Mouse (Mus musculus): ENCODE measurements at regions not wholly inside any gene's neighbourhood (a gene's known extent, or its start where the extent isn't known, plus 50 kb on each side); places are given as distances from the start of the nearest gene placed in this dataset.
A peak's percentile ranks its signal among the peaks of the same experiment; 100 is the strongest.
"Not testable (repeated sequence)": the region's sequence is repeated elsewhere in the genome, so short reads cannot be mapped to it uniquely, and the experiment has no call there.

DNA sequence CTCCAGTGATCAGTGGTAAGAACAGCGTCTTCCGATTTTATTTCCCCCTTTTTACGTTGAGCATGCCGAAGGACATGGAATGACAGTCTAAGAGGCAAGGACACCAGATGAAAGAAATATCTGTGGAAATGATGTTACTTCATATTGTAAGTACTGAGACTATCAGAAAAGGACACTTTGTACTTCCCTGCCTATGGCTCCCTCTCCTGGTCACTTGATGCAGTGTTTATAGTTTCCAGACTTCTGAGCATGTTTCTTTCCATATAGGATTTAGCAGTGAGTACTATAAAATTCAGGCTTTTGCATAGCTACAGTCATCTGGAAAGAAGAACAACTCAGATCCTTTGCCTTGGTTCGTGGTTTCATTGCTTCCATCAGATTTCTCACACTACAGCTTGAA, 1011.7 kb downstream of the Rpia start:
- not testable (repeated sequence) for H3K27ac ChIP-seq (ENCODE audit: low read depth); H3K36me3 ChIP-seq (replicated peaks; ENCODE audit: insufficient read depth, low read length); H3K27me3 ChIP-seq (ENCODE audit: insufficient read depth, low read length); H3K4me3 ChIP-seq (ENCODE audit: low read depth, low read length); H3K9me3 ChIP-seq (ENCODE audit: low read length); DNase-seq; H3K9ac ChIP-seq (replicated peaks); ATAC-seq; H3K4me2 ChIP-seq (ENCODE audit: low read depth, low read length); H3K4me1 ChIP-seq (ENCODE audit: insufficient read depth)
- 64% methylated on average over 5 of the region's 5 CpGs for WGBS (ENCODE audit: insufficient replicate concordance)
- peak; percentile 37 for TF ChIP-seq CTCF (IDR thresholded peaks at IDR 0.05; ENCODE audit: low read depth)

DNA sequence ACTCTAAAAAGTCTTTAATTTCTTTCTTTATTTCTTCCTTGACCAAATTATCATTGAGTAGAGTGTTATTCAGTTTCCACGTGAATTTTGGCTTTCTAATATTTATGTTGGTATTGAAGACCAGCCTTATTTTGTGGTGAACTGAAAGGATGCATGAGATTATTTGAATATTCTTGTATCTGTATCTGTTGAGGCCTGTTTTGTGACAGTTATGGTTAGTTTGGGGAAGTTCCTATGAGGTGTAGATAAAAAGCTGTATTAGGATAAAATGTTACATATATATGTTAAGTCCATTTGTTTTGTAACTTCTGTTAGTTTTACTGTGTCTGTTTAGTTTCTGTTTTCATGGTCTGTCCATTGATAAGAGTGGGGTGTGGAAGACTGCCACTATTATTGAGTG, 1014.7 kb downstream of the Rpia start:
- not testable (repeated sequence) for H3K36me3 ChIP-seq (replicated peaks; ENCODE audit: insufficient read depth, low read length); H3K9ac ChIP-seq (replicated peaks); H3K27me3 ChIP-seq (ENCODE audit: insufficient read depth, low read length); H3K4me1 ChIP-seq (ENCODE audit: insufficient read depth); DNase-seq; H3K9me3 ChIP-seq (ENCODE audit: low read length); H3K27ac ChIP-seq (ENCODE audit: low read depth); H3K4me3 ChIP-seq (ENCODE audit: low read depth, low read length); H3K4me2 ChIP-seq (ENCODE audit: low read depth, low read length); ATAC-seq
- WGBS (ENCODE audit: insufficient replicate concordance) = 39% methylated on average over 1 of the region's 1 CpGs

DNA sequence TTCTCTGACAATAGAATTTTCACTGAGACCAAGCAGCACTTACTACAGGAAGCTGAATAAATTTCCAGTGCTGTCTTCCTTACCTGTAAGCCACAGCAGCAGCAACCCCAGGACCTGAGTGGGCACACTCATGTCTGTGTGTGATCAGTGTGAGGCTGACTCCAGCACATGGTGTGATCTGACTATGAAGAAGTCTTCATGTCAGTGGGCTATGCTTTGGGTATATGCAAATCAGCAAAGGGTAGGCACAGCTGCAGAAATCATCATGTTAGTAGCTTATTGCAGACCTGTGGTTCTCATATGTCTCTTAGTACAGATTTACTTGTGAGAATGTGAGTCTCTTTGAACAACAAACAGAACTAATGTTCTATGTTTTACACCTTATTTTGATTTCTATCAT, 1027.2 kb downstream of the Rpia start:
- Histone ChIP-seq H3K27me3 (ENCODE audit: insufficient read depth, low read length) (no peaks in the 10 kb centered on the region), H3K4me3 (ENCODE audit: low read depth, low read length) (no peak overlapping the region), H3K4me2 (ENCODE audit: low read depth, low read length) (no peak overlapping the region), H3K27ac (ENCODE audit: low read depth) (no peak overlapping the region), H3K36me3 (replicated peaks; ENCODE audit: insufficient read depth, low read length) (no peaks in the 10 kb centered on the region), H3K9ac (replicated peaks) (no peak overlapping the region), H3K4me1 (ENCODE audit: insufficient read depth) (no peaks in the 10 kb centered on the region), H3K9me3 (ENCODE audit: low read length) (no peaks in the 10 kb centered on the region)
- TF ChIP-seq CTCF (IDR thresholded peaks at IDR 0.05; ENCODE audit: low read depth) (no peak), EP300 (IDR thresholded peaks at IDR 0.05; ENCODE audit: low read depth) (no peak)
- DNase-seq (no peak), ATAC-seq (no peak)

DNA sequence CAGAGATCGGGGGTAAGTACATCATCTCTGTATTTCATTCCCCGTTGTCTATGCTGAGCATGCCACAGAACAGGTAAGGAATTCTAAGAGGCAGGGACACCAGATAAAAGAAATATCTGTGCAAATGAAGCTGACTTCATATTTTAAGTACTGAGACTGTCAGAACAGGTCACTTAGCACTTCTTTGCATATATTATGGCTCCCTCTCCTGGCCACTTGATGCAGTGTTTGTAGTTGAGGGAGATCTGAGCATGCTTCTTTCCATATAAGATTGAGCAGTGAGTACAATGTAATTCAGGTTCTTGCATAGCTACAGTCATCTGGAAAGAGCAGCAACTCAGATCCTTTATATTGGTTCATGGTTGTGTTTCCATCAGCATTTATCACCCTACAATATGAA, 1033.4 kb downstream of the Rpia start:
- WGBS (ENCODE audit: insufficient replicate concordance) = 79% methylated on average over 2 of the region's 2 CpGs
- no peak overlapping the region for H3K27ac ChIP-seq (ENCODE audit: low read depth)
- H3K4me1 ChIP-seq (ENCODE audit: insufficient read depth) = no peaks in the 10 kb centered on the region
- no peaks in the 10 kb centered on the region for H3K27me3 ChIP-seq (ENCODE audit: insufficient read depth, low read length)
- DNase-seq = peak; percentile 13
- no peak overlapping the region for H3K4me2 ChIP-seq (ENCODE audit: low read depth, low read length)
- H3K36me3 ChIP-seq (replicated peaks; ENCODE audit: insufficient read depth, low read length) = no peaks in the 10 kb centered on the region
- TF ChIP-seq CTCF (IDR thresholded peaks at IDR 0.05; ENCODE audit: low read depth) (peak; percentile 48), EP300 (IDR thresholded peaks at IDR 0.05; ENCODE audit: low read depth) (no peak)
- H3K9ac ChIP-seq (replicated peaks) = no peak overlapping the region
- no peak for ATAC-seq
- no peak overlapping the region for H3K4me3 ChIP-seq (ENCODE audit: low read depth, low read length)
- no peaks in the 10 kb centered on the region for H3K9me3 ChIP-seq (ENCODE audit: low read length)

DNA sequence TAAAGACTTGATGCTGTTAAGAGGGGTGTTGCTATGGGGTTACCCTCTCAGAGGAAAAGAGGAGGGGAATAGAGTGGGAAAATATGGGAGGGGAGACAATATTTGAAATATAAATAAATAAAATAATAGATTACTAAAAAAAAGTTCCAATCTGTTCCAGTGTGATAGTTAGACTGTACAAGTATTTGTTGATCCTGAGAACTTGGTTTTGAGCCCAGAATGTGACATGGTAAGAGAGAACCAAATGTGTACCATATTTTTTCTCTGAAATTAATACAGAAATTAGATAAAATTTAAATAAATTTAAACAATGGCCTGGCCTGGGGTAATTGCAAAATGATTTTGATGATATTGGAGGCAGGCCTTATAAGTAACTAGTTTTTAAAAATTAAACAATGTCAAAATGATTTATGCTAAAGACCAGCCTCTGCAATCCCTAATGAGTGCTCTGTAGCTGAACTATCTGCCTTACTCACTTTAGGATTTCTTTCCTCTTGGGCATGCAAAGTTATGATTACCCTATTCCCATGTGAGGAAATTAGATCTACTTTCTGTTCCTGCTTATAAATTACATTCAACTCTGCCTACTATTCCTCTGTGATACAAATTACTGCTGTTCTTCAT, 1052.9 kb downstream of the Rpia start:
- Histone ChIP-seq H3K36me3 (replicated peaks; ENCODE audit: insufficient read depth, low read length) (no peaks in the 10 kb centered on the region), H3K4me1 (ENCODE audit: insufficient read depth) (no peaks in the 10 kb centered on the region), H3K27ac (ENCODE audit: low read depth) (no peak overlapping the region), H3K27me3 (ENCODE audit: insufficient read depth, low read length) (no peaks in the 10 kb centered on the region), H3K4me3 (ENCODE audit: low read depth, low read length) (no peak overlapping the region), H3K9me3 (ENCODE audit: low read length) (no peaks in the 10 kb centered on the region), H3K9ac (replicated peaks) (no peak overlapping the region), H3K4me2 (ENCODE audit: low read depth, low read length) (no peak overlapping the region)
- DNase-seq (no peak), ATAC-seq (no peak)
- TF ChIP-seq EP300 (IDR thresholded peaks at IDR 0.05; ENCODE audit: low read depth) = no peak
- no peak for TF ChIP-seq CTCF (IDR thresholded peaks at IDR 0.05; ENCODE audit: low read depth)

DNA sequence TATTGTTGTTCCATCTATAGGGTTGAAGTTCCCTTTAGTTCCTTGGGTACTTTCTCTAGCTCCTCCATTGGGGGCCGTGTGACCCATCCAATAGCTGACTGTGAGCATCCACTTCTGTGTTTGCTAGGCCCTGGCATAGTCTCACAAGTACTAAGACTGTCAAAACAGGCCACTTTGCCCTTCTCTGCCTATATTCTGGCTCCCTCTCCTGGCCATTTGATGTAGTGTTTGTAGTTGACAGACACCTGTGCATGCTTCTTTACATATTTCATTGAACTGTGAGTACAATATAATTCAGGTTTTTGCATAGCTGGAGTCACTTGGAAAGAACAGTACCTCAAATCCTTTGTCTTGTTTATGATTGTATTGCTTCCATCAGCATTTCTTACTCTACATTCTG, 1059.2 kb downstream of the Rpia start:
- ATAC-seq; H3K27ac ChIP-seq (ENCODE audit: low read depth); H3K4me2 ChIP-seq (ENCODE audit: low read depth, low read length); H3K27me3 ChIP-seq (ENCODE audit: insufficient read depth, low read length); H3K4me3 ChIP-seq (ENCODE audit: low read depth, low read length); H3K4me1 ChIP-seq (ENCODE audit: insufficient read depth); H3K9ac ChIP-seq (replicated peaks); H3K9me3 ChIP-seq (ENCODE audit: low read length); H3K36me3 ChIP-seq (replicated peaks; ENCODE audit: insufficient read depth, low read length): not testable (repeated sequence)
- peak; percentile 59 for TF ChIP-seq CTCF (IDR thresholded peaks at IDR 0.05; ENCODE audit: low read depth)
- WGBS (ENCODE audit: insufficient replicate concordance) = 64% methylated on average over 1 of the region's 1 CpGs
- DNase-seq = peak; percentile 13

DNA sequence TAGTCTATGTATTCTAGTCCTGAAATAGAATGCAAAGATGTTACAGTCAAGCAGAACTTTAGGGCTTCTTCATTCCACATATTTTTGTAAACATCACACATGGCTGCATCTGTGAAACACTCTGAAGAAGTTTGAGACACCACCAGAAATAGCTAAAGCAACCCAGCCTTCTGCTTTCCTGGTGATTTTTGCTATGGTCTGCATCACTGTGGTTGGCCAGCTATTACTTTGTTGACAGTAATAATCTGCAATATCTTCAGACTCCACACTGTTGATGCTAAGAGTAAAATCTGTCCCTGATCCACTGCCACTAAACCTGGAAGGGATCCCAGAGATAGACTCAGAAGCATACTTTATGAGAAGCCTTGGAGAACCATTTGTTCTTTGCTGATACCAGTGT, 1065.7 kb downstream of the Rpia start:
- no peak for ATAC-seq
- H3K4me3 ChIP-seq (ENCODE audit: low read depth, low read length) = no peak overlapping the region
- peak overlapping the region; percentile 34; the same call in 1 of the 2 replicates for H3K27ac ChIP-seq (ENCODE audit: low read depth)
- no peaks in the 10 kb centered on the region for H3K9me3 ChIP-seq (ENCODE audit: low read length)
- no peak overlapping the region for H3K4me2 ChIP-seq (ENCODE audit: low read depth, low read length)
- H3K9ac ChIP-seq (replicated peaks) = no peak overlapping the region
- no peak for TF ChIP-seq EP300 (IDR thresholded peaks at IDR 0.05; ENCODE audit: low read depth)
- TF ChIP-seq CTCF (IDR thresholded peaks at IDR 0.05; ENCODE audit: low read depth) = no peak
- no peaks in the 10 kb centered on the region for H3K4me1 ChIP-seq (ENCODE audit: insufficient read depth)
- no peaks in the 10 kb centered on the region for H3K27me3 ChIP-seq (ENCODE audit: insufficient read depth, low read length)
- DNase-seq = no peak
- H3K36me3 ChIP-seq (replicated peaks; ENCODE audit: insufficient read depth, low read length) = no peaks in the 10 kb centered on the region

DNA sequence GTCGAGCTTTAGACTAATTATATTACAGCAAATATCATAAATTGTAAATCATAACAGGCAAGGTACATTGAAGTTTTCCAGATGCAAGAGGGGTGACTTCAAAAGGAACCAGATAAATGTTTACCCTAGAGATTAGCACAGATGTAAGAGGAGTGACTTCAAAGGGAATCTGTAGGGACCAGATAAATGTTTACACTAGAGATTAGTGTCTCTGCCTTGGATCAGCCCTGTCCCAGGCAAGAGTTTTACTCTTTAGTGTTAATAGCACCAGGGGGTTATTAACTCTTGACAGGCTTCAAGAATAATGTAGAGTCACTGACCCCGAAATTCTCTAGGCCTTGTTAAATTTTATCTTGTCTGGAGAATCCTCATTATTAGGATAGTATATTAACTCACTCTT, 1089.2 kb downstream of the Rpia start:
- DNase-seq; H3K9ac ChIP-seq (replicated peaks); H3K9me3 ChIP-seq (ENCODE audit: low read length); H3K27me3 ChIP-seq (ENCODE audit: insufficient read depth, low read length); H3K4me1 ChIP-seq (ENCODE audit: insufficient read depth); H3K4me3 ChIP-seq (ENCODE audit: low read depth, low read length); H3K36me3 ChIP-seq (replicated peaks; ENCODE audit: insufficient read depth, low read length); H3K4me2 ChIP-seq (ENCODE audit: low read depth, low read length); H3K27ac ChIP-seq (ENCODE audit: low read depth); ATAC-seq: not testable (repeated sequence)
- WGBS (ENCODE audit: insufficient replicate concordance) = 21% methylated on average over 2 of the region's 2 CpGs
